Mouse (Mus musculus) ES-E14 (cell line): ENCODE data around the gene Snrpb2. TPM values are rescaled to one million over a fixed set of nuclear protein-coding genes. Genes with fewer than 3 reads are reported as not detected.

Experiments used
- DNase-seq: peaks from one replicate; pipeline ENCODE4 v3.0.0-alpha.2; 2013; ENCODE audit warnings: low read depth, low spot score
- H3K27ac ChIP-seq: 2 replicates; pipeline ENCODE4 v1.5.1; 2012; ENCODE audit warnings: low read depth, mild to moderate bottlenecking, low read length, moderate library complexity, mixed read lengths; ENCODE audit not compliant: poor library complexity, insufficient read depth, severe bottlenecking
- H3K36me3 ChIP-seq: 2 replicates; pipeline ENCODE4 v1.6.1; 2012; ENCODE audit warnings: mild to moderate bottlenecking, low read length, moderate library complexity, mixed read lengths; ENCODE audit not compliant: control insufficient read depth, poor library complexity, insufficient read depth, severe bottlenecking
- H3K4me1 ChIP-seq, 2 experiments: fragments of 150-350 bp in 1 of 2; sonication (generic) in 1 of 2; 2 replicates each; pipeline ENCODE4 v1.6.1; 2012; ENCODE audit warnings: low read length in 2 of 2, mild to moderate bottlenecking in 1 of 2, mixed read lengths in 1 of 2; ENCODE audit not compliant: control insufficient read depth in 2 of 2, insufficient read depth in 2 of 2, poor library complexity in 1 of 2
- H3K4me3 ChIP-seq, 2 experiments: fragments of 150-350 bp in 1 of 2; sonication (generic) in 1 of 2; 2 replicates each; pipeline ENCODE4 v1.5.1; 2012; ENCODE audit warnings: low read length in 2 of 2, low read depth in 1 of 2, mild to moderate bottlenecking in 1 of 2, mixed read lengths in 1 of 2; ENCODE audit not compliant: insufficient read depth in 1 of 2, poor library complexity in 1 of 2, severe bottlenecking in 1 of 2
- H3K9ac ChIP-seq: 2 replicates; pipeline ENCODE4 v1.6.1; 2012; ENCODE audit warnings: low read depth, mild to moderate bottlenecking, low read length, mixed read lengths; ENCODE audit not compliant: poor library complexity, insufficient read depth, severe bottlenecking
- H3K9me3 ChIP-seq: fragments of 150-350 bp; sonication (generic); 2 replicates; pipeline ENCODE4 v1.6.1; 2012; ENCODE audit warnings: low read depth, mild to moderate bottlenecking, low read length; ENCODE audit not compliant: control insufficient read depth, insufficient read depth
- CHD2 ChIP-seq: IDR thresholded peaks from 2 replicates; pipeline ENCODE4 v1.6.1; 2014; ENCODE audit warnings: mild to moderate bottlenecking, low read depth, low read length, inconsistent platforms
- HCFC1 ChIP-seq: IDR thresholded peaks from 2 replicates; pipeline ENCODE4 v1.6.1; 2012; ENCODE audit warnings: low read length, inconsistent platforms, borderline replicate concordance; ENCODE audit not compliant: insufficient read depth
- MAFK ChIP-seq: IDR thresholded peaks from 2 replicates; pipeline ENCODE4 v1.6.1; 2014; ENCODE audit warnings: mild to moderate bottlenecking, low read depth, low read length, inconsistent platforms; ENCODE audit not compliant: insufficient read depth
- ZC3H11A ChIP-seq: IDR thresholded peaks from 2 replicates; pipeline ENCODE4 v1.6.1; 2012; ENCODE audit warnings: low read depth, mild to moderate bottlenecking, inconsistent platforms, low read length, borderline replicate concordance
- ZNF384 ChIP-seq: IDR thresholded peaks from 2 replicates; pipeline ENCODE4 v1.6.1; 2012; ENCODE audit warnings: low read depth, low read length, inconsistent platforms
- in situ Hi-C, 2 experiments: fragments of 600-800 bp; cut with MboI; formaldehyde crosslinking; loops; one replicate each; pipeline ENCODE4 v1.15.1; 2025; ENCODE audit warnings: low sequenced_read_pairs in 2 of 2, inconsistent platforms in 1 of 2; ENCODE audit not compliant: unreplicated experiment in 2 of 2
- total RNA-seq: library from RNA; depleted of rRNA; stranded (reverse); fragments of 300-350 nt; gene quantifications from 2 replicates; pipeline ENCODE4 v1.2.3, GENCODE M21; 2012

The Snrpb2 gene
- total RNA-seq, 1 experiment = 61.5 TPM

DNA sequence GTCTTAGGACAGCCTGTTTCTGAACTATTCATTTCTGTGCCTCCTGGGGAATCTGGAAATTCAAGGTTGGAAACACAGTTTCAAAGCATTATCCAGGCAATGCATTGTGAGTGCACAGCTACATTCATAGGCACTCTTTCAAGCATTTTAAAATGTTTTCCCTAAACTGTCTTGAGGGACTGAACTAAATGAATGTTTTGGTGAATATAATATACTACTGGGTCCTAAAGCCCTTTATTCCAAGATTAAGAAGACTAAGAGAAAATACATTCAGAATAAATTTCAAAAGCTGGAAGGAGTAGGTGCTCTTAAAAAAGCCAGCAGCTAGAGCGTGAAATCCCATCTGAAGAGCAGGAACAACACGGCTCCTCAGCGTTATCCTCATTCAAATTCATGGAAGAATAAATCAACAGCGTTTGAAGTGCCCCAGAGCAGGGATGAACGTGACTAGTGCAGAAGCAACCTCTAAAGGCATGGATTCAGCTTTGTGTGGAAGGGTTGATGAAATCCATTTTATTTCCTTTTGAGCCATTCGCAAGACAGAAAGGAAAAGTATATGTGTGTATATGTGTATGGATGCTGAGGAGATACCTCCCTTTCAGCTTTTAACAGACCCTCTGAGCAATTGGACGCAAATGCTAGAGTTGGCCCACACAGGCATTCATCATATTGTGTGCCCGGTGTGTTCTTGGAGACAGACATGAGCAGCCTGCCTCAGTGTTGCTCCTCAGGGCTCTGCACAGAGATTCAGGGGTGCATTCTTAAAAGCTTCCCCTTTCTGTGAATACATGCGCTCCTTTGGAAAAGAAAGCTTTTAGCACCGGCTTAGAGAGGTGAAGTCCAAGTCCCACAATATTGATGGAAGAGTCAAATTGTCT, 30.2 kb upstream of the Snrpb2 start:
- no peak for DNase-seq
- Histone ChIP-seq H3K9me3 (no peaks in the 10 kb centered on the region), H3K4me3 (no peak overlapping the region)

DNA sequence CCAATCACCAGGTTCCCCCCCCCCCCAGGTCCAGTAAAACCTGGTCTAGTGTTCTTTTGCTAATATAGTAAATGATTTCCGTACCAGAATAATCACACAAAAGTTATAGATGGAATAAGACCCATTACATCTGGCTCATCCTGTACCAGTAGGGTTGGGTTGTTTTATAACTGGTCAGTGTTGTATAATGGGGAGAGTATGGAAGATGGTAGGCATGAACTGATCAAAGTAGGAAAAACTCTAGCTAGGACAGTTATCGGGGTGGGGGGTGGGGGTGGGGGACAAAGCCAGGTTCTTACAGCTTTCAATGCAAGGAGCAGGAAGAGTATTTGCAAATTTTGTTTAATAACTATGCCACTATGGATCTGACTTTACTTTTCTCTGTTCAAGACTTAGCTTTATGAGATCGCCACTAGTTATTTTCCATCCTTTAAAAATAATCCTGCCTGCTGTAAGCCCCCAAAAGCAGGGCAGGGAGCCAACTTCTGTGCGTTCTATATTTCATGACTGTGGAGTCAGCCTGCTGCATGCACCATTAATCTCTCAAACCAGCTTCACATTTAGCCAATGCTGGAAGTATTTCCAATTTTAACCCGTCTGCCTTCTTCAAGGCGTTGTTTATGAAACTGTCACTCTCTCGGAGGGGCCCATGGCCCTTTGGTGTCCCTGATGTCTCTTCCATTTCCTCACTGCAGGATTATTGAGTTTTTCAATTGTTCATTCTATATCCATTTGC, 28.3 kb upstream of the Snrpb2 start:
- H3K4me1 ChIP-seq = no peaks in the 10 kb centered on the region
- no peak overlapping the region for H3K4me3 ChIP-seq
- DNase-seq = no peak
- in situ Hi-C loops = no loop called here
- no peaks in the 10 kb centered on the region for H3K9me3 ChIP-seq
- TF ChIP-seq HCFC1 (no peak), ZC3H11A (no peak), MAFK (no peak), ZNF384 (no peak), CHD2 (no peak)
- H3K36me3 ChIP-seq = no peaks in the 10 kb centered on the region
- H3K27ac ChIP-seq = no peak overlapping the region
- H3K9ac ChIP-seq = no peak overlapping the region

More for the DNA sequence above, 30.2 kb upstream of the Snrpb2 start:
- in situ Hi-C loops = no loop called here
- Histone ChIP-seq H3K9ac (no peak overlapping the region), H3K27ac (no peak overlapping the region), H3K4me1 (no peaks in the 10 kb centered on the region), H3K36me3 (no peaks in the 10 kb centered on the region)
- TF ChIP-seq CHD2 (no peak), MAFK (no peak), ZC3H11A (no peak), ZNF384 (no peak), HCFC1 (no peak)

DNA sequence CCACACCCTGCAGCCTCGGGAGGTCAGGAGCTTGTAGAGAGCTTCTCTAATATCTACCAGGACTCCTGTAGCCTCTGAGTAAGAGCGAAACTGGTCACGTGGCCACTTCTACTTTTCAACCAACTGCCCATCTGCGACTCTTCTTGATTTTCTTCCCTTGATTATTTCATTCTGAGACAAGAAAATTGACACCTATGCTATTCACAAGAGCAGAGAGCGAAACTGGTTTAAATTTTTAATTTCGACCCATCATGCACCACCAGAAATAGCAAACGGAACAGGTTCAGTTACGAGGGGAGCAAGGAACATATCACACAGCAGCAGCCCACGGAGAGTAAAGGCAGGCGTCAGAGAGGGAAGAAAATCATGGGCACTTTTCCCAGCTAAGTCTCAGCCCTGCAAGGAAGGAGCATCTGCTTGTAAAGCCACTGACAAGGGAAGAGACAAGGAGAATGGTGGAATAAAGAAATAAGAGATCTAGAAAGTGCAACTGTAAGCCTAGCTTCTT, 27.7 kb upstream of the Snrpb2 start:
- DNase-seq = no peak
- Histone ChIP-seq H3K9me3 (no peaks in the 10 kb centered on the region), H3K9ac (no peak overlapping the region), H3K36me3 (no peaks in the 10 kb centered on the region), H3K4me1 (no peaks in the 10 kb centered on the region), H3K4me3 (no peak overlapping the region), H3K27ac (no peak overlapping the region)
- TF ChIP-seq ZC3H11A (no peak), HCFC1 (no peak), ZNF384 (no peak), MAFK (no peak), CHD2 (no peak)
- in situ Hi-C loops = no loop called here

DNA sequence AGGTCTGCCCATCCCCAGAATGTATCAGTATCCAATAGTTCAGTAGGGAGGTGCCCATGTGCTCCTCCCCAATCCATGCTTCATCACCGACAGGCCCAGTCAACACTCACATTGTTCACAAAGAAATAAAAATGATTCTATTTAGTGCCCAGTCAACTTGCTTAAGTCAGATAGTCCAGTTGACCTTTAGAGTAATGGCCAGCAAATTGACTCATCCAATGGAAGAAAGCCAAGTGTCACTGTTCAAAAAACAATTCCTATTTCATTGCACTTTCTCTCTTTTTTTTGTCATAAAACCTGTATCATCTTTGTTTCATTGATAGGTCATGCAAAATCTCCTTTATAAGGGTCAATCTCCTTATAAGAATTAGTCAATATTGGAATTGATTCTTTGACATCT, 21.2 kb upstream of the Snrpb2 start:
- Histone ChIP-seq H3K36me3 (no peaks in the 10 kb centered on the region), H3K27ac (no peak overlapping the region), H3K4me1 (no peaks in the 10 kb centered on the region), H3K9ac (no peak overlapping the region), H3K4me3 (no peak overlapping the region), H3K9me3 (no peaks in the 10 kb centered on the region)
- in situ Hi-C loops = no loop called here
- TF ChIP-seq MAFK (no peak), HCFC1 (no peak), ZC3H11A (no peak), ZNF384 (no peak), CHD2 (no peak)
- DNase-seq = no peak
